Mouse (Mus musculus): ENCODE data around the gene Dlgap4. TPM values are rescaled to one million over a fixed set of nuclear protein-coding genes. Genes with fewer than 3 reads are reported as not detected.
"Not testable (repeated sequence)": the region's sequence is repeated elsewhere in the genome, so short reads cannot be mapped to it uniquely, and the experiment has no call there.

The Dlgap4 gene
- polyA plus RNA-seq, 1 experiment from 2014 or later, result 230 TPM

GRCm38 (mm10) chr2:156780129-156780528, 166.6 kb downstream of the Dlgap4 start:
- H3K9me3 ChIP-seq (ENCODE audit: control insufficient read depth, low read length), result no peaks in the 10 kb centered on the region
- no peaks in the 10 kb centered on the region for H3K27me3 ChIP-seq (ENCODE audit: control insufficient read depth, insufficient read depth, low read length)
- H3K4me3 ChIP-seq (ENCODE audit: low read depth, low read length), result no peak overlapping the region
- ATAC-seq (ENCODE audit: low read depth), result no peak
- no peak overlapping the region for H3K9ac ChIP-seq (replicated peaks; ENCODE audit: low read depth, low read length)
- WGBS, result 71% methylated on average over 9 of the region's 9 CpGs
- no peak overlapping the region for H3K4me2 ChIP-seq (ENCODE audit: low read depth, low read length)
- no peaks in the 10 kb centered on the region for H3K36me3 ChIP-seq (ENCODE audit: control insufficient read depth, insufficient read depth, low read length)
- H3K4me1 ChIP-seq (ENCODE audit: control insufficient read depth, insufficient read depth, low read length), result 0 out of 2 replicates have a peak, but pooled peaks cover 4% of the 10 kb centered on the region
- H3K27ac ChIP-seq (ENCODE audit: low read depth, low read length), result no peak overlapping the region

- Histone ChIP-seq H3K9ac (replicated peaks; ENCODE audit: low read depth, low read length) (no peak overlapping the region), H3K36me3 (ENCODE audit: control insufficient read depth, insufficient read depth, low read length) (no peaks in the 10 kb centered on the region), H3K4me1 (ENCODE audit: control insufficient read depth, insufficient read depth, low read length) (0 out of 2 replicates have a peak, but pooled peaks cover 4% of the 10 kb centered on the region), H3K27me3 (ENCODE audit: control insufficient read depth, insufficient read depth, low read length) (no peaks in the 10 kb centered on the region), H3K27ac (ENCODE audit: low read depth, low read length) (no peak overlapping the region), H3K9me3 (ENCODE audit: control insufficient read depth, low read length) (no peaks in the 10 kb centered on the region), H3K4me3 (ENCODE audit: low read depth, low read length) (no peak overlapping the region), H3K4me2 (ENCODE audit: low read depth, low read length) (no peak overlapping the region)
- ATAC-seq (ENCODE audit: low read depth), result no peak
- WGBS, result 16% methylated on average over 17 of the region's 17 CpGs
Observed at GRCm38 (mm10) chr2:156780752-156781151, 167.2 kb downstream of the Dlgap4 start.

DNA sequence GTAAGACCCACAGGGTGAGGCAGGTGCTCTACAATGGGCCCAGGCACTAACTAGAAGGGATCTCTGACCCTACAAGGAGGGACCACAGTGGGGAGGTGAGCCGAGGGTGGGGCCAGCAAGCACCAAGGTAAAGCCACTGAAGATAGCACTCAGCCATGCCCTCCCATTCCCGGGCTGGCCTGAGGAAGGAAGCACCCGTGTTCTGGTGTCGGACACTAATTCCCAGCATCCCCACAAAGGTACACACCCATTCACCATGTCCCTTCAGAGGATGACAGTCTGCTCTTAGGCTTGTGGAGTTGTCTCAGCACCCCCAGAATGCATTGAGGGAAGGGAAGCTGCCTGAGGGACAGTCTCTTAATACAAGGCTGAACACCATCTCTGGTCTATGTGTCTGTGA, 167.8 kb downstream of the Dlgap4 start:
- Histone ChIP-seq H3K27ac (ENCODE audit: low read depth, low read length) (no peak overlapping the region), H3K9ac (replicated peaks; ENCODE audit: low read depth, low read length) (no peak overlapping the region), H3K4me3 (ENCODE audit: low read depth, low read length) (no peak overlapping the region), H3K27me3 (ENCODE audit: control insufficient read depth, insufficient read depth, low read length) (no peaks in the 10 kb centered on the region), H3K36me3 (ENCODE audit: control insufficient read depth, insufficient read depth, low read length) (no peaks in the 10 kb centered on the region), H3K4me1 (ENCODE audit: control insufficient read depth, insufficient read depth, low read length) (0 out of 2 replicates have a peak, but pooled peaks cover 4% of the 10 kb centered on the region), H3K9me3 (ENCODE audit: control insufficient read depth, low read length) (no peaks in the 10 kb centered on the region), H3K4me2 (ENCODE audit: low read depth, low read length) (no peak overlapping the region)
- no peak for ATAC-seq (ENCODE audit: low read depth)
- 76% methylated on average over 4 of the region's 4 CpGs for WGBS

GRCm38 (mm10) chr2:156781836-156782480, 168.5 kb downstream of the Dlgap4 start:
- Histone ChIP-seq H3K36me3 (ENCODE audit: control insufficient read depth, insufficient read depth, low read length) (no peaks in the 10 kb centered on the region), H3K27ac (ENCODE audit: low read depth, low read length) (no peak overlapping the region), H3K4me3 (ENCODE audit: low read depth, low read length) (no peak overlapping the region), H3K9ac (replicated peaks; ENCODE audit: low read depth, low read length) (no peak overlapping the region), H3K9me3 (ENCODE audit: control insufficient read depth, low read length) (no peaks in the 10 kb centered on the region), H3K4me2 (ENCODE audit: low read depth, low read length) (no peak overlapping the region), H3K4me1 (ENCODE audit: control insufficient read depth, insufficient read depth, low read length) (0 out of 2 replicates have a peak, but pooled peaks cover 4% of the 10 kb centered on the region), H3K27me3 (ENCODE audit: control insufficient read depth, insufficient read depth, low read length) (no peaks in the 10 kb centered on the region)
- no peak for ATAC-seq (ENCODE audit: low read depth)
- WGBS, result 73% methylated on average over 4 of the region's 4 CpGs

DNA sequence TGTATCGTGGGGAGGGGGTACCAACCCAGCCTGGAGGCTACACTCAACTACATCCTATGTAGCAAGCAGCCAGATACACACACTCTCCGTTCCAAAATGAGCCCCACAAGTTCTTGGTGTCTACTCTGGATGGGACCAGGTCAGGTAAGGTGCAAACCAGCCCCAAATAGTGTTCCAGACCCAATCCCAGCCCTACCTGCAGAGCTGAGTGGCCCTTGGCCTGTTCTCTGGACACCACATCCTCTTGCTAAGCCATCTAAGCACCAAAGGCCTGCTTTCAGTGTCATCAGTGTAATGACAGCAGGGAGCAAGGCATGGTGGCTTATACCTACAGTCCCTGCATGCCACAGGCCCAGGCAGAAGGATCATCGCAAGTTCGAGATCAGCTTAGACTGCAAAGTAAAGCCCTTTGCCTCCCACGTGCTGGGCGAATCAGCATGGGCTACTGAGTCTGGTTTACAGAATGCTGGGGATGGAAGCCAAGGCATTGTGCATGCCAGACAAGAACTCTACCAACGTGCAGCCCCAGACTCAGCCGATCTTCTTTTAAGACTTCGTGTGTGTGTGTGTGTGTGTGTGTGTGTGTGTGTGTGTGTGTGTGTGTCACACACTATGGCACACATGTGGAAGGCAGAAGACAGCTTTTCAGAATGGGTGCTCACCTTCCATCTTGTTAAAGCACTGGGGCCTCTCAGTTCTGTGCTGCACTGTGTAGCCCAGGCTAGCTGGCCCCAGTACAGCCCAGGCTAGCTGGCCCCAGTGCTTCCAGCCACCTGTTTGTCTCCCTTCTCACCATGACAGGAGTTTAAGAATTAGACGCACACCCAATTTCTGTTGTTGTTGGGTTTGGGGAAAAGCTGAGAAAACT, 169.2 kb downstream of the Dlgap4 start:
- Histone ChIP-seq H3K4me3 (ENCODE audit: low read depth, low read length) (no peak overlapping the region), H3K9me3 (ENCODE audit: control insufficient read depth, low read length) (no peaks in the 10 kb centered on the region), H3K4me2 (ENCODE audit: low read depth, low read length) (no peak overlapping the region), H3K27ac (ENCODE audit: low read depth, low read length) (no peak overlapping the region), H3K36me3 (ENCODE audit: control insufficient read depth, insufficient read depth, low read length) (no peaks in the 10 kb centered on the region), H3K27me3 (ENCODE audit: control insufficient read depth, insufficient read depth, low read length) (no peaks in the 10 kb centered on the region), H3K4me1 (ENCODE audit: control insufficient read depth, insufficient read depth, low read length) (0 out of 2 replicates have a peak, but pooled peaks cover 4% of the 10 kb centered on the region), H3K9ac (replicated peaks; ENCODE audit: low read depth, low read length) (no peak overlapping the region)
- WGBS, result 91% methylated on average over 9 of the region's 10 CpGs
- ATAC-seq (ENCODE audit: low read depth), result no peak

DNA sequence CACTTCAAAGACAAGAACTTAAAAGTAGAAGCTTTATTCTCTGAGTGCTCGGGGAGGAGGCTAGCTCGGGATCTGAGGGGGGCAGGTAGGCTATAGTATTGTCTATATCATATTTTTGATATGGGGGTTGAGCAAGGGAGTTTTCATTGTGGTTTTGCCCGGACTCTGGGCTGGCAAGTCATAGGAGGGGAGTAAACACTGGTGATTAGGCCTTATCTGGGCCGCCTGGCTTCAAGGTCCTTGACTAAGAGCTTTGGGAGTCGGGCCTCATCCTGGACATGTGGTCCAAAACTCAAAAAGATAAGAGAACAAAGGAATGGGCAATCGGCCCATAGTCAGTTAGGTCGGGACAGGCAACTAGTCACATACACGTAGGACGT, 169.8 kb downstream of the Dlgap4 start:
- Histone ChIP-seq H3K9ac (replicated peaks; ENCODE audit: low read depth, low read length) (no peak overlapping the region), H3K4me1 (ENCODE audit: control insufficient read depth, insufficient read depth, low read length) (no peaks in the 10 kb centered on the region), H3K4me2 (ENCODE audit: low read depth, low read length) (no peak overlapping the region), H3K27me3 (ENCODE audit: control insufficient read depth, insufficient read depth, low read length) (no peaks in the 10 kb centered on the region), H3K36me3 (ENCODE audit: control insufficient read depth, insufficient read depth, low read length) (no peaks in the 10 kb centered on the region), H3K27ac (ENCODE audit: low read depth, low read length) (no peak overlapping the region), H3K4me3 (ENCODE audit: low read depth, low read length) (no peak overlapping the region), H3K9me3 (ENCODE audit: control insufficient read depth, low read length) (no peaks in the 10 kb centered on the region)
- ATAC-seq (ENCODE audit: low read depth), result no peak
- 82% methylated on average over 9 of the region's 9 CpGs for WGBS

- no peak overlapping the region for H3K4me2 ChIP-seq (ENCODE audit: low read depth, low read length)
- H3K36me3 ChIP-seq (ENCODE audit: control insufficient read depth, insufficient read depth, low read length), result no peaks in the 10 kb centered on the region
- no peak for ATAC-seq (ENCODE audit: low read depth)
- no peaks in the 10 kb centered on the region for H3K9me3 ChIP-seq (ENCODE audit: control insufficient read depth, low read length)
- H3K27me3 ChIP-seq (ENCODE audit: control insufficient read depth, insufficient read depth, low read length), result no peaks in the 10 kb centered on the region
- 70% methylated on average over 7 of the region's 7 CpGs for WGBS
- no peaks in the 10 kb centered on the region for H3K4me1 ChIP-seq (ENCODE audit: control insufficient read depth, insufficient read depth, low read length)
- no peak overlapping the region for H3K9ac ChIP-seq (replicated peaks; ENCODE audit: low read depth, low read length)
- H3K27ac ChIP-seq (ENCODE audit: low read depth, low read length), result no peak overlapping the region
- no peak overlapping the region for H3K4me3 ChIP-seq (ENCODE audit: low read depth, low read length)
Observed at GRCm38 (mm10) chr2:156784016-156784585, 170.6 kb downstream of the Dlgap4 start.

GRCm38 (mm10) chr2:156784891-156785290, 171.4 kb downstream of the Dlgap4 start:
- ATAC-seq (ENCODE audit: low read depth), result no peak
- WGBS, result 92% methylated on average over 2 of the region's 2 CpGs
- H3K9me3 ChIP-seq (ENCODE audit: control insufficient read depth, low read length), result no peaks in the 10 kb centered on the region
- H3K4me2 ChIP-seq (ENCODE audit: low read depth, low read length), result no peak overlapping the region
- no peaks in the 10 kb centered on the region for H3K27me3 ChIP-seq (ENCODE audit: control insufficient read depth, insufficient read depth, low read length)
- no peaks in the 10 kb centered on the region for H3K4me1 ChIP-seq (ENCODE audit: control insufficient read depth, insufficient read depth, low read length)
- H3K4me3 ChIP-seq (ENCODE audit: low read depth, low read length), result no peak overlapping the region
- H3K36me3 ChIP-seq (ENCODE audit: control insufficient read depth, insufficient read depth, low read length), result no peaks in the 10 kb centered on the region
- H3K27ac ChIP-seq (ENCODE audit: low read depth, low read length), result no peak overlapping the region
- no peak overlapping the region for H3K9ac ChIP-seq (replicated peaks; ENCODE audit: low read depth, low read length)

DNA sequence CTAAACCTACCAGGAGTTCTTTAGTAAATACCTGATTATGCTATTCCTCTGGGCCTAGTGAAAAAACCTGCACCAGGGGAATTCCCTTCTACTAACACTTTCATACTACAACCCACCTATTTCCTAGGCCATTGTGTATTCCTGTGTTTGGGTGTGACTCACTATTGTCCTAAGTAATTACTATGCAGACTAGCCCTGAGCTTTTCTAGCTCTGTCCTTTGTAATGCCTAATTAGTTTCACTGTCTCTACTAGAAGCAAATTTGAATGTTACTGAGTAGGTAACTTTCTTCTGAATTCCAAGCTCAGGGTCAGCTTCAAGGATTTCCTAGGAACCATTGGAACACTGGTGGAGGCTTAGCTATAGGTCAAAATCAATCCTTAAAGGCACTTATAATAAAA, 172.9 kb downstream of the Dlgap4 start:
- H3K4me2 ChIP-seq (ENCODE audit: low read depth, low read length), result not testable (repeated sequence)

More for the DNA sequence above, 172.9 kb downstream of the Dlgap4 start:
- not testable (repeated sequence) for H3K27me3 ChIP-seq (ENCODE audit: control insufficient read depth, insufficient read depth, low read length); H3K9me3 ChIP-seq (ENCODE audit: control insufficient read depth, low read length); H3K4me1 ChIP-seq (ENCODE audit: control insufficient read depth, insufficient read depth, low read length); H3K9ac ChIP-seq (replicated peaks; ENCODE audit: low read depth, low read length); ATAC-seq (ENCODE audit: low read depth); H3K27ac ChIP-seq (ENCODE audit: low read depth, low read length); H3K36me3 ChIP-seq (ENCODE audit: control insufficient read depth, insufficient read depth, low read length); H3K4me3 ChIP-seq (ENCODE audit: low read depth, low read length)
